Mouse (Mus musculus) midbrain, embryonic 12.5 days (tissue): Measurements from ENCODE around the gene Pik3r5. TPM values are rescaled to one million over a fixed set of nuclear protein-coding genes. Genes with fewer than 3 reads are reported as not detected.

Experiments used
- ATAC-seq: fragments of 200-750 bp; cut with Nextera tagmentation; 2 replicates; pipeline ENCODE4 v1.8.0; 2017; ENCODE audit warnings: low read depth, moderate TSS enrichment, moderate library complexity; ENCODE audit not compliant: low FRiP score
- H3K27ac ChIP-seq: fragments of 300-500 bp; sonication (generic); replicated peaks from 2 replicates; pipeline ENCODE4 v1.5.1; 2016; ENCODE audit warnings: mild to moderate bottlenecking
- H3K27me3 ChIP-seq: fragments of 300-500 bp; sonication (generic); 2 replicates; pipeline ENCODE4 v1.6.1; 2016; ENCODE audit warnings: mild to moderate bottlenecking
- H3K36me3 ChIP-seq: fragments of 300-500 bp; sonication (generic); 2 replicates; pipeline ENCODE4 v1.6.1; 2016
- H3K4me1 ChIP-seq: fragments of 300-500 bp; sonication (generic); 2 replicates; pipeline ENCODE4 v1.6.1; 2016
- H3K4me2 ChIP-seq: fragments of 300-500 bp; sonication (generic); replicated peaks from 2 replicates; pipeline ENCODE4 v1.6.1; 2016; ENCODE audit warnings: mild to moderate bottlenecking, moderate library complexity
- H3K4me3 ChIP-seq: fragments of 300-500 bp; sonication (generic); 2 replicates; pipeline ENCODE4 v1.5.1; 2016; ENCODE audit warnings: mild to moderate bottlenecking
- H3K9ac ChIP-seq: fragments of 300-500 bp; sonication (generic); replicated peaks from 2 replicates; pipeline ENCODE4 v1.6.1; 2016; ENCODE audit warnings: mild to moderate bottlenecking, moderate library complexity
- H3K9me3 ChIP-seq: fragments of 300-500 bp; sonication (generic); 2 replicates; pipeline ENCODE4 v1.6.1; 2016; ENCODE audit warnings: mild to moderate bottlenecking
- WGBS: fragments of 180-500 bp; shearing (Covaris S2); methylation state at CpG from one replicate; pipeline ENCODE4 v1.1.7; 2016; 5-methylcytosine and 5-hydroxymethylcytosine counted together
- polyA plus RNA-seq: library from polyadenylated mRNA; unstranded; fragments of >200 nt; fragmentation: Nextera tagmentation; extraction: Ambion mirVana; gene quantifications from 2 replicates; pipeline ENCODE4 v1.2.1, GENCODE M21; 2016

The Pik3r5 gene
- polyA plus RNA-seq, 1 experiment from 2014 or later = 0.34 TPM

DNA sequence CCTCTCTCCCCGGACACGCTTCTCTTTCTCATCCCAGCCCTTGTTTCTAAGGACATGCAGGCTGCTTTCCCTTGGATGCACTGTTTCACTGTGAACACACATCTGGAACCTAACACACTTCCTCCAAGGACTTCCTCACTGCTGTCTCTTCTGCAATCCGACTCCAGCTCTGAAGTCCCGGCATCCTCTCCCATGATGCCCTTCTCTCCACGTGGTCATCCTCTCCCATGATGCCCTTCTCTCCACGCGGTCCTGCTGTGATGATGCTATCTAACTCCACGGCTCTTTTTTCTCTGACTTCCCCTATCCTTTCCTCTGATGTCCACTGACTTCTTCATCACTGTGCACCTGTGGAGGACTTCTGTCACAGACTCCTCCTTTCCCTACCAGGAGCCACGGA lies 8.2 kb downstream of the Pik3r5 start:
- Histone ChIP-seq H3K9me3 (no peaks in the 10 kb centered on the region), H3K27ac (no peak overlapping the region), H3K9ac (no peak overlapping the region), H3K36me3 (no peaks in the 10 kb centered on the region), H3K27me3 (no peaks in the 10 kb centered on the region), H3K4me1 (no peaks in the 10 kb centered on the region), H3K4me3 (no peak overlapping the region), H3K4me2 (no peak overlapping the region)
- no peak for ATAC-seq
- WGBS = 82% methylated on average over 9 of the region's 9 CpGs

DNA sequence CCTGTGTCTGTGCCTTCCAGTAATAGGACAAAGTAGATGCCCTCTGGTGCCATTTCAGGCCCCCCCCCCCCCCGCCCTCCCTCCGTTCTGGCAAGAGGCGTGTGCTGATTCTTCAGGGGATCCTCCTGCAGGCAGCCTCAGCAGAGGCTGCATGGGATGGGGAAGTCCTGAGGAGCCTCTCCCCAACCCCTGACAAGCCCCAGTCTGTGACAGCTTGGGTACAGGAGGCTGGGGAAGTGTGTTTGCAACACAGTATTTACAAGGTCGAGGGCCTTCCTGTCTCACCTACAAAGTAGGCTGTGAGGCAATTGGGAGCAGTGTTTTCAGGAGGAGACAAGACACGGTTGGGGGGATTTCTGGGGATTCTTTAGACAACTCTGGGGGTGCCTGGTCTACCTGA lies 9.0 kb downstream of the Pik3r5 start:
- Histone ChIP-seq H3K4me2 (no peak overlapping the region), H3K27me3 (no peaks in the 10 kb centered on the region), H3K9ac (no peak overlapping the region), H3K4me1 (no peaks in the 10 kb centered on the region), H3K36me3 (no peaks in the 10 kb centered on the region), H3K9me3 (no peaks in the 10 kb centered on the region), H3K4me3 (no peak overlapping the region), H3K27ac (no peak overlapping the region)
- 81% methylated on average over 5 of the region's 5 CpGs for WGBS
- ATAC-seq = no peak

DNA sequence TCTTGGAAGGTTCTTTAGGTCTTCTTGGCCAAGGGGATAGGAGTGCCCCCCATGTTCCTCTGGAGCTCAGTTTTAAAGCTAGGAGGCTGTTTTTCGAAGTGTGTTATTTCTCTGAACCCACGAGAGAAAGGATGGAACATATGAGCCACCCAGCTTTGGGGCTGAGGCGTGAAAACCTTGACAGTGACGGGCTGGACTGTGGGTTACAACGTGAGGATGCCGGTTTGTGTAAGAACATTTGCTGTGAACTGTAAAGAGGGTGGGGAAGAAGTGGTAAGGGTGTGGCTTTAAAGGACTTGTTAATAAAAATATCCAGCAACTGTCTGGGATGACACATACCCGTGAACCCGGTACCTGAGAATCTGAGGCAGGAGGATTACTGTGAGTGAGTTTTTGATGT lies 10.4 kb downstream of the Pik3r5 start:
- H3K4me1 ChIP-seq = no peaks in the 10 kb centered on the region
- H3K9me3 ChIP-seq = no peaks in the 10 kb centered on the region
- ATAC-seq = no peak
- H3K4me3 ChIP-seq = no peak overlapping the region
- no peak overlapping the region for H3K4me2 ChIP-seq
- no peak overlapping the region for H3K27ac ChIP-seq
- H3K9ac ChIP-seq = no peak overlapping the region
- no peaks in the 10 kb centered on the region for H3K27me3 ChIP-seq
- no peaks in the 10 kb centered on the region for H3K36me3 ChIP-seq
- 86% methylated on average over 8 of the region's 8 CpGs for WGBS

DNA sequence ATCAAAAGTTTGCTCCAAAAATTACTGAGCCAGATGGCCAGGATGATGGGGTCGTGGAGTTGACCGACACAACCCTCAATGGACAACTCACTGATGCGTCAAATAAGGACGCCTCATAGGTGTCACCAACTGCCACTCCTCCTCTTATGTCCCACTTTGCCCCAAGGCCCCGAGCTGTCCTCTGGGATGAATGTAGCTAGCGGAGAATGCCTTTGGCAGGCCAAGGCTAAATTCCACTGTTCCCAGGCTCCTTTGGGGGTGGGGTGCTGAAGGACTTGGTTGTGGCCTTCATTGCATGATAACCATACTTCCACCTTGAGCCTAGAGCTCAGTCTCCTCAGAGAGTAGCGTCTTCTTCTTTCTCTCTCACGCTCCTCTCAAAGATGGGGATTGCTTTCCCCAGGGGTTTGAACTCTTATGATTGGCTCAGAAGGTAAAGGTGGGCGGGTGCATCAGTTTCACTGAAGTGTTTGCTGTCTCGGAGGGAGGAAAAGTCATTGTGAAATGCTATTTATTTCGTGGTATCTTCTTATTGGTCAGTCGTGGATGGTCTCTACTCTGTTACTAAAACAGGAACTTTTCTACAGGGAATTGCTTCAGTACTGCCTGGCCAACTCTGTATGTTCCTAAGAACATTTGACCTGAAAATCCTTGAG lies 11.2 kb downstream of the Pik3r5 start:
- Histone ChIP-seq H3K27me3 (no peaks in the 10 kb centered on the region), H3K4me1 (no peaks in the 10 kb centered on the region), H3K9me3 (no peaks in the 10 kb centered on the region), H3K4me2 (no peak overlapping the region), H3K4me3 (no peak overlapping the region), H3K27ac (no peak overlapping the region), H3K36me3 (no peaks in the 10 kb centered on the region), H3K9ac (no peak overlapping the region)
- 82% methylated on average over 12 of the region's 12 CpGs for WGBS
- ATAC-seq = no peak

DNA sequence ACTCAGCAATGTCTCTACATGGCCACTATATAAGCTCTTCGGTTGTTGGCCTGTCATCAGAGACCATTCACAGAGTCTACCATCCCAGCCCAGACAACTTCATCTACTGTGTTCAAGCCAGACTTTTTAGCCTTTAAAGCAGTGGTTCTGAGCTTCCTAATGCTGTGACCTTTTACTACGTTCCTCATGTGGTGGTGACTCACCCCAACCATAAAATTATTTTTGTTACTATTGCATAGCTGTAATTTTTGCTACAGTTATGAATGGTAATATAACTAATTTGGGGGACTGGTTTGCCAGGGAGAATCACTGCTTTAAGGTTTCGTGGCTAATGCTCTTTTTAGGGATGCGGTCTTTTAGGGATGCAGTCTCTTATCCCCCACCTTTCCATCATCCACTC lies 14.0 kb downstream of the Pik3r5 start:
- Histone ChIP-seq H3K27ac (no peak overlapping the region), H3K4me1 (peaks cover 6% of the 10 kb centered on the region; the same call in 1 of the 2 replicates), H3K4me3 (no peak overlapping the region), H3K4me2 (no peak overlapping the region), H3K9ac (no peak overlapping the region), H3K36me3 (no peaks in the 10 kb centered on the region), H3K9me3 (no peaks in the 10 kb centered on the region), H3K27me3 (no peaks in the 10 kb centered on the region)
- no peak for ATAC-seq
- WGBS = 86% methylated on average over 4 of the region's 4 CpGs

DNA sequence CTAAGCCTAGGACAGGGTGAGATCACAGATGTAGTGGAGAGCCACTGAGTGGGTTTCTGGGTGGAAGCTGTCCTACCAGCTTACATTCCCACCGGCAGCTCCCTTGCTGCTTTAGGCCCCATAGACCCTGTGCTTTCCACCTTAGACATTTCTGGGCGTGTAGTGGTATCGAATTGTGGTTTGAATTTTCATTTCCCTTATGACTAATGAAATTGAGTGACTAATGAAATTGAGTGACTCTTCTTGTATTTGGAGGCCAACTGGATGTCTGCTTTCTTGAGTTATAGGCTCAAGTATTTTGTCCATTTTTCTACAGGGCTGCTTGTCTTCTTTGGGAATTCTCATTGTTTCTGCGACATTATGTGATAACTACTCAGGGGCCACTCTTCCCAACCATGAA lies 14.6 kb downstream of the Pik3r5 start:
- Histone ChIP-seq H3K4me3 (no peak overlapping the region), H3K4me1 (peaks cover 9% of the 10 kb centered on the region; the same call in 1 of the 2 replicates), H3K9me3 (no peaks in the 10 kb centered on the region), H3K36me3 (no peaks in the 10 kb centered on the region), H3K27me3 (no peaks in the 10 kb centered on the region), H3K9ac (no peak overlapping the region), H3K27ac (no peak overlapping the region), H3K4me2 (no peak overlapping the region)
- WGBS = 94% methylated on average over 4 of the region's 4 CpGs
- ATAC-seq = no peak

DNA sequence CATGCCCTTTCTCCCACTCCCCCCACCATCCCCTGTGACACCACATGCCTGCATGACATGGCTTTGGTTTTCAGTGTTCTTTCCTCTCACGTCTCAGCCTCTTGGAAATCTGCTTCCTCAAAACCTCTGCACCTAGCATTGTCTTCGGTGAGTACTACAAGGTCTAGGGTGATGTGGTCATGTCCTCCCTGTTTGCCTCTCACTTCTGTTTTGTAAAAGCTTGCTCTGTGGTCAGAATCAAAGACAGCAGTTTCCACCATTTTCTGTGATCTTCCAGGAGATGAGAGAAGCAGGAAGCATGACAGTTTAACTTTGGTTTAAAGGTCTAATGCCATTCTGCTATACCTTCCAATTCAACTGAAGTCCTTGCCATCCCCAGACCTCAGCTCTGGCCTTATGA lies 15.3 kb downstream of the Pik3r5 start:
- no peaks in the 10 kb centered on the region for H3K9me3 ChIP-seq
- peaks cover 9% of the 10 kb centered on the region; the same call in 1 of the 2 replicates for H3K4me1 ChIP-seq
- no peaks in the 10 kb centered on the region for H3K27me3 ChIP-seq
- no peak overlapping the region for H3K4me2 ChIP-seq
- no peak overlapping the region for H3K9ac ChIP-seq
- no peak for ATAC-seq
- H3K36me3 ChIP-seq = no peaks in the 10 kb centered on the region
- WGBS = 84% methylated on average over 2 of the region's 2 CpGs
- no peak overlapping the region for H3K27ac ChIP-seq
- no peak overlapping the region for H3K4me3 ChIP-seq

DNA sequence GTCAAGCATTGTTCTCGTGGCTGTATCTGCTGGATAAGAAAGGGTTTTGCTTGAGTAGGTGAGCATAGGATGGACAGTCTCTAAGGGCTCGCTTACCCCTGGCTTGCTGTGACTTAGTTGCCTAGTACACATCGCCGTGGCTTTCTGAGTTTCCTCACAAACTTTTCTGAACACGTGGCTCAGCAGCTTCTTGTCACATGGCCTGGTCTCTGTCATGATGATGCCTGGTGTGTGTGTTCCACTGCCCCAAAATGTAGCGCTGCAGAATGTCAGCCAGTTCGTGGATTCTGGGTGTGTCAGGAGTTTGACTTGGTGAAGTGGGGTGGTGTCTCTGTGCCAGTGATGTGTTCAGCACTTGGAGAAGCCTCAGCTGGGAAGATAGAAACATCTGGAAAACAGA lies 16.4 kb downstream of the Pik3r5 start:
- H3K27me3 ChIP-seq = no peaks in the 10 kb centered on the region
- ATAC-seq = no peak
- no peaks in the 10 kb centered on the region for H3K9me3 ChIP-seq
- H3K36me3 ChIP-seq = no peaks in the 10 kb centered on the region
- 87% methylated on average over 7 of the region's 7 CpGs for WGBS
- H3K4me1 ChIP-seq = peaks cover 9% of the 10 kb centered on the region; the same call in 1 of the 2 replicates
- no peak overlapping the region for H3K9ac ChIP-seq
- no peak overlapping the region for H3K4me3 ChIP-seq
- no peak overlapping the region for H3K4me2 ChIP-seq
- no peak overlapping the region for H3K27ac ChIP-seq

DNA sequence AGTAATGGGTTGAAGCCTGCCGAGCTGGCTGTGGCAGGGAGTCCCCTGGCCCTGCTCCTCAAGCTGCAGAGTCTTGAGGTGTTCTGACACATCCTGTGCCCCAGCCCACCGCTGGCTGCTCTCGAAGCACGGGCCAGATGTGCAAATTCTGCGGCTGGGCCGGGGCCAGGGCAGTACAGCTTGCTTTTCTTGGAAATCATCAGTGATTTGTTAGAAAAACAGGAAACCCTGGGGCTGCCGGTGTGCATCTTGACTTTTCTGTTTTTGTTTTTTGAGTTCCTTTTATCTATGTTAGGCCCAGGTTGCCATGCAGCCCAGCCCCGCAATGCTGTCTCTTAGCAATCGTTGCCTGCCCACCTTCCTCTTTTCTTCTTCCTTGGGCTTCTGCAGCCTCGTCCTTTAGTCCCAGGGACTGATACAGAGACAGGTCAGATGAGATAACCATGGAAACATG lies 19.4 kb downstream of the Pik3r5 start:
- Histone ChIP-seq H3K27me3 (no peaks in the 10 kb centered on the region), H3K4me3 (no peak overlapping the region), H3K36me3 (no peaks in the 10 kb centered on the region), H3K27ac (no peak overlapping the region), H3K4me2 (no peak overlapping the region), H3K4me1 (peaks cover 9% of the 10 kb centered on the region; the same call in 1 of the 2 replicates), H3K9me3 (no peaks in the 10 kb centered on the region), H3K9ac (no peak overlapping the region)
- WGBS = 68% methylated on average over 10 of the region's 10 CpGs
- no peak for ATAC-seq

DNA sequence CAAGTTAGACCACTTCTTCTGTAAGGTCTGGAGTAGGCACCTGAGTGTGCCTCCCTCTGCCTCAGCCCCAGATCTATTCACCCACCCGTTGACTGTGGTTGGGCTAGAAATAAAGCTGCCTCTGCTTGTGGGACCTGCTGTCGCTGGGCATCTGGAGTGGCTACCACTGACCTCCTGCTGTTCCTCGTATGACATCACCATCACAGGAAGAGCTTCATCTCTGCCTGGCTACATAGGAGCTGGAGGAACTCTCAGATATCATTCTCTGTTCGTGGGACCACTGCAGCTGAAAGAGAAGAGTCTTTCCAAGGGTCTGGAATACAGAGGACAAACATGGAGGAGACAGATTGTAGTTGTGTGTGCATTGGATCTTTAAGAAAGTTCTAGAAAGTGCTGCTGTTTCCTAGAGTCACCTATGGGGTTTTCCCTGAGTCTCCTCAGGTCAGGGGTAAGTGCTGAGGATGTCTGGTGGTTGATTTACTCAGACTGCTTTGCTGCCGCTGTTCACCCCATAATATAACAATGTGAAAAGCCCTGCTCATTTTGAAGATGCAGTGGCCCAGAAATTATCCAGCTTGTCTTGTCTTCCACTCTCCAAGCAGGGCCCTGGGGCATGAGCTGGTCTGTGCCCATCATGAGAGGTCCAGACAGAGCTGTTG lies 20.0 kb downstream of the Pik3r5 start:
- Histone ChIP-seq H3K4me2 (no peak overlapping the region), H3K4me3 (no peak overlapping the region), H3K27ac (no peak overlapping the region), H3K9ac (no peak overlapping the region), H3K4me1 (peaks cover 9% of the 10 kb centered on the region; the same call in 1 of the 2 replicates), H3K27me3 (no peaks in the 10 kb centered on the region), H3K9me3 (no peaks in the 10 kb centered on the region), H3K36me3 (no peaks in the 10 kb centered on the region)
- WGBS = 83% methylated on average over 5 of the region's 5 CpGs
- no peak for ATAC-seq

DNA sequence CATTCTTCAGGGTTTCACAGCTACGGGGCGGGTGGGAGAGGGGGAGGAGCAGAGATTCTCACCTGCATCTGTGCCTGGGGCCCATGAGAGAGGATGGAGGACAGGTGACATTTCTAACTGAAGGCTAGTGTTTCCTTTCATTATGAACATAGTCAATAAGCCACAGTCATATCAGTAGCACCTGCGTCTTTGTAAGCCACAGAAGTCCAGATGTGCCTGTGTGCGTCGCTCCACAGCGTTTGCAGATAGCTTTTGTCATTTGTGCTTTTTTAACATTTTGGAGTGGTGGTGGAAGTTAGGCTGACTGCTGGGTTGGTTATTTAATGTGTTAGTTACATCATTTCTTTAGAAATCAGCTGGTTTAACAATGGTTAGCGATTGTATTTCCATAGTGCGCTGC lies 20.8 kb downstream of the Pik3r5 start:
- no peaks in the 10 kb centered on the region for H3K27me3 ChIP-seq
- H3K27ac ChIP-seq = no peak overlapping the region
- WGBS = 96% methylated on average over 8 of the region's 8 CpGs
- H3K9me3 ChIP-seq = no peaks in the 10 kb centered on the region
- no peak overlapping the region for H3K9ac ChIP-seq
- no peak overlapping the region for H3K4me2 ChIP-seq
- H3K4me1 ChIP-seq = peaks cover 9% of the 10 kb centered on the region; the same call in 1 of the 2 replicates
- ATAC-seq = no peak
- H3K4me3 ChIP-seq = no peak overlapping the region
- H3K36me3 ChIP-seq = no peaks in the 10 kb centered on the region

DNA sequence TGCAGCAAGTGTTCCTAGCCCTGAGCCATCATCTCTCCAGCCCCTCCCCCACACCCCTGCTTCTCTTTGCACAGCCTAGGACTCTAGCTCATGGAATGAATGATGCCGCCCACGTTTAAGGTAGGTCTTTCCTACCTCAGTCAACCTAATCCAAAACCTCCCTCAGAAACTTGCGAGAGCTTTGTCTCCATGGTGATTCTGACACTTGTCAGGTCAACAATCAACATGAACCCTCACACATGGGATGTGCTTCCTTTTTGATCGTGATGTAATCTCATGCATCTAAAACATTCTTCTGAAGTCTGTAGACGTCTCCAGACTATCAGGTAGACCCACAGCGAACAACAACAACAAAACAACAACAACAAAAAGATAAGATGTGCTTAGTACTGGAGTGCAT lies 21.4 kb downstream of the Pik3r5 start:
- H3K27me3 ChIP-seq = no peaks in the 10 kb centered on the region
- H3K36me3 ChIP-seq = no peaks in the 10 kb centered on the region
- peaks cover 9% of the 10 kb centered on the region; the same call in 1 of the 2 replicates for H3K4me1 ChIP-seq
- no peak for ATAC-seq
- WGBS = 74% methylated on average over 6 of the region's 6 CpGs
- H3K4me3 ChIP-seq = no peak overlapping the region
- no peak overlapping the region for H3K4me2 ChIP-seq
- no peak overlapping the region for H3K9ac ChIP-seq
- no peaks in the 10 kb centered on the region for H3K9me3 ChIP-seq
- no peak overlapping the region for H3K27ac ChIP-seq
